Mouse (Mus musculus): ENCODE measurements around the gene Fcgr3. TPM values are rescaled to one million over a fixed set of nuclear protein-coding genes. Genes with fewer than 3 reads are reported as not detected.

Fcgr3 gene
- polyA plus RNA-seq, 1 experiment, result 20.6 TPM

GRCm38 (mm10) chr1:171006335-171006734 lies 58.4 kb downstream of the Fcgr3 start:
- WGBS, result 26% methylated on average over 4 of the region's 4 CpGs
- TF ChIP-seq CTCF (IDR thresholded peaks at IDR 0.05; ENCODE audit: extremely low read depth, insufficient read depth, insufficient read length, insufficient replicate concordance) (no peak), POLR2A (IDR thresholded peaks at IDR 0.05; ENCODE audit: low read depth, low read length) (no peak)
- peak in 1 of 2 experiments; percentile 58 for DNase-seq (ENCODE audit: low read depth in 1 of 2, low spot score in 2 of 2)
- H3K27ac ChIP-seq (ENCODE audit: insufficient read depth, low read length), result peak overlapping the region; percentile 81
- H3K36me3 ChIP-seq (ENCODE audit: control insufficient read depth, insufficient read depth, low read length), result no peaks in the 10 kb centered on the region
- no peak overlapping the region for H3K4me3 ChIP-seq (ENCODE audit: extremely low read depth, insufficient read depth, insufficient read length)
- H3K4me1 ChIP-seq (ENCODE audit: control insufficient read depth, insufficient read depth, insufficient read length), result peaks cover 7% of the 10 kb centered on the region; the same call in 1 of the 2 replicates
- H3K27me3 ChIP-seq (ENCODE audit: control insufficient read depth, insufficient read depth, low read length), result no peaks in the 10 kb centered on the region

GRCm38 (mm10) chr1:171005586-171005985 lies 59.1 kb downstream of the Fcgr3 start:
- no peaks in the 10 kb centered on the region for H3K27me3 ChIP-seq (ENCODE audit: control insufficient read depth, insufficient read depth, low read length)
- no peak for DNase-seq (ENCODE audit: low read depth in 1 of 2, low spot score in 2 of 2)
- peaks cover 7% of the 10 kb centered on the region; the same call in 1 of the 2 replicates for H3K4me1 ChIP-seq (ENCODE audit: control insufficient read depth, insufficient read depth, insufficient read length)
- no peak overlapping the region for H3K27ac ChIP-seq (ENCODE audit: insufficient read depth, low read length)
- H3K4me3 ChIP-seq (ENCODE audit: extremely low read depth, insufficient read depth, insufficient read length), result no peak overlapping the region
- H3K36me3 ChIP-seq (ENCODE audit: control insufficient read depth, insufficient read depth, low read length), result no peaks in the 10 kb centered on the region
- TF ChIP-seq POLR2A (IDR thresholded peaks at IDR 0.05; ENCODE audit: low read depth, low read length), result no peak
- TF ChIP-seq CTCF (IDR thresholded peaks at IDR 0.05; ENCODE audit: extremely low read depth, insufficient read depth, insufficient read length, insufficient replicate concordance), result no peak

GRCm38 (mm10) chr1:171005081-171005480 lies 59.7 kb downstream of the Fcgr3 start:
- H3K27ac ChIP-seq (ENCODE audit: insufficient read depth, low read length), result no peak overlapping the region
- 74% methylated on average over 6 of the region's 6 CpGs for WGBS
- no peaks in the 10 kb centered on the region for H3K36me3 ChIP-seq (ENCODE audit: control insufficient read depth, insufficient read depth, low read length)
- no peak for TF ChIP-seq POLR2A (IDR thresholded peaks at IDR 0.05; ENCODE audit: low read depth, low read length)
- TF ChIP-seq CTCF (IDR thresholded peaks at IDR 0.05; ENCODE audit: extremely low read depth, insufficient read depth, insufficient read length, insufficient replicate concordance), result no peak
- H3K4me1 ChIP-seq (ENCODE audit: control insufficient read depth, insufficient read depth, insufficient read length), result peaks cover 7% of the 10 kb centered on the region; the same call in 1 of the 2 replicates
- H3K27me3 ChIP-seq (ENCODE audit: control insufficient read depth, insufficient read depth, low read length), result no peaks in the 10 kb centered on the region
- DNase-seq (ENCODE audit: low read depth in 1 of 2, low spot score in 2 of 2), result no peak
- H3K4me3 ChIP-seq (ENCODE audit: extremely low read depth, insufficient read depth, insufficient read length), result no peak overlapping the region

Other genes with a start within 250 kb of the Fcgr3 start
- gene Atf6, start 197.2 kb downstream of the Fcgr3 start, polyA plus RNA-seq (2012; rRNA removed), result 9.6 and 10.2 TPM in 2 replicates
- 0.44 and 1.2 TPM in 2 replicates for gene Gm26620, start 179.9 kb downstream of the Fcgr3 start, polyA plus RNA-seq (2012; rRNA removed)
- gene Dusp12, start 179.4 kb downstream of the Fcgr3 start, polyA plus RNA-seq (2012; rRNA removed), result 11.0 and 15.0 TPM in 2 replicates
- 1.5 and 2.5 TPM in 2 replicates for gene Fcrlb, start 152.0 kb downstream of the Fcgr3 start, polyA plus RNA-seq (2012; rRNA removed)
- gene Fcrla, start 137.4 kb downstream of the Fcgr3 start, polyA plus RNA-seq (2012; rRNA removed), result 116 and 142 TPM in 2 replicates
- gene Fcgr2b, start 88.4 kb downstream of the Fcgr3 start, polyA plus RNA-seq (2012; rRNA removed), result 47.5 and 71.3 TPM in 2 replicates
- 7.6 and 11.4 TPM in 2 replicates for gene Fcgr4, start 46.0 kb downstream of the Fcgr3 start, polyA plus RNA-seq (2012; rRNA removed)
- gene Cfap126, start 49.0 kb upstream of the Fcgr3 start, polyA plus RNA-seq (2012; rRNA removed), result 2.4 and 3.4 TPM in 2 replicates
- gene Sdhc, start 85.7 kb upstream of the Fcgr3 start, polyA plus RNA-seq (2012; rRNA removed), result 65.7 and 67.8 TPM in 2 replicates
- gene Mpz, start 85.8 kb upstream of the Fcgr3 start, polyA plus RNA-seq (2012; rRNA removed), result 0.47 and 1.1 TPM in 2 replicates
- 3.8 and 4.4 TPM in 2 replicates for gene Pcp4l1, start 131.3 kb upstream of the Fcgr3 start, polyA plus RNA-seq (2012; rRNA removed)
- gene Nr1i3, start 149.0 kb upstream of the Fcgr3 start, polyA plus RNA-seq (2012; rRNA removed), result not detected in 2 replicates
- gene Tomm40l, start 157.6 kb upstream of the Fcgr3 start, polyA plus RNA-seq (2012; rRNA removed), result 17.5 and 20.3 TPM in 2 replicates
- 1.2 and 1.8 TPM in 2 replicates for gene Apoa2, start 160.1 kb upstream of the Fcgr3 start, polyA plus RNA-seq (2012; rRNA removed)
- gene Fcer1g, start 169.4 kb upstream of the Fcgr3 start, polyA plus RNA-seq (2012; rRNA removed), result 237 and 307 TPM in 2 replicates
- gene Adamts4, start 185.5 kb upstream of the Fcgr3 start, polyA plus RNA-seq (2012; rRNA removed), result 0.63 and 0.64 TPM in 2 replicates
- gene Ndufs2, start 186.5 kb upstream of the Fcgr3 start, polyA plus RNA-seq (2012; rRNA removed), result 52.4 and 59.6 TPM in 2 replicates
- 59.5 and 67.8 TPM in 2 replicates for gene B4galt3, start 205.4 kb upstream of the Fcgr3 start, polyA plus RNA-seq (2012; rRNA removed)
- 64.6 and 66.0 TPM in 2 replicates for gene Ppox, start 216.3 kb upstream of the Fcgr3 start, polyA plus RNA-seq (2012; rRNA removed)
- 40.9 and 46.4 TPM in 2 replicates for gene Usp21, start 223.1 kb upstream of the Fcgr3 start, polyA plus RNA-seq (2012; rRNA removed)
- gene Ufc1, start 230.1 kb upstream of the Fcgr3 start, polyA plus RNA-seq (2012; rRNA removed), result 9.8 and 11.1 TPM in 2 replicates